Mouse (Mus musculus) liver, embryonic 13.5 days (tissue): ENCODE results near the gene Spert. TPM values are rescaled to one million over a fixed set of nuclear protein-coding genes. Genes with fewer than 3 reads are reported as not detected.

Experiments
- ATAC-seq: fragments of 200-750 bp; cut with Nextera tagmentation; 2 replicates; pipeline ENCODE4 v1.8.0; 2017; ENCODE audit warnings: low read depth, mild to moderate bottlenecking, moderate number of reproducible peaks, moderate library complexity
- DNase-seq: peaks from one replicate; pipeline ENCODE4 v3.0.0; 2022
- H3K27ac ChIP-seq: fragments of 300-500 bp; sonication (generic); 2 replicates; pipeline ENCODE4 v1.5.1; 2015; ENCODE audit warnings: moderate library complexity, mild to moderate bottlenecking, inconsistent platforms
- H3K27me3 ChIP-seq: fragments of 300-500 bp; sonication (generic); 2 replicates; pipeline ENCODE4 v1.6.1; 2015; ENCODE audit warnings: mild to moderate bottlenecking, inconsistent platforms
- H3K36me3 ChIP-seq: fragments of 300-500 bp; sonication (generic); 2 replicates; pipeline ENCODE4 v1.6.1; 2015; ENCODE audit warnings: mild to moderate bottlenecking, inconsistent platforms
- H3K4me1 ChIP-seq: fragments of 300-500 bp; sonication (generic); replicated peaks from 2 replicates; pipeline ENCODE4 v1.6.1; 2015; ENCODE audit warnings: inconsistent platforms
- H3K4me2 ChIP-seq: fragments of 300-500 bp; sonication (generic); 2 replicates; pipeline ENCODE4 v1.6.1; 2015; ENCODE audit warnings: inconsistent platforms, mild to moderate bottlenecking, moderate library complexity
- H3K4me3 ChIP-seq: fragments of 300-500 bp; sonication (generic); replicated peaks from 2 replicates; pipeline ENCODE4 v1.5.1; 2015; ENCODE audit warnings: mild to moderate bottlenecking, inconsistent platforms
- H3K9ac ChIP-seq: fragments of 300-500 bp; sonication (generic); 2 replicates; pipeline ENCODE4 v1.6.1; 2015; ENCODE audit warnings: mild to moderate bottlenecking, inconsistent platforms
- H3K9me3 ChIP-seq: fragments of 300-500 bp; sonication (generic); replicated peaks from 2 replicates; pipeline ENCODE4 v1.6.1; 2016; ENCODE audit warnings: inconsistent platforms
- WGBS: fragments of 180-500 bp; shearing (Covaris S2); methylation state at CpG from one replicate; pipeline ENCODE4 v1.1.7; 2015; ENCODE audit not compliant: insufficient replicate concordance; 5-methylcytosine and 5-hydroxymethylcytosine counted together
- polyA plus RNA-seq: library from polyadenylated mRNA; unstranded; fragments of >200 nt; fragmentation: Nextera tagmentation; extraction: Ambion mirVana; gene quantifications from 2 replicates; pipeline ENCODE4 v1.2.1, GENCODE M21; 2015

Gene Spert
- polyA plus RNA-seq, 1 experiment from 2014 or later = not detected

GRCm38 (mm10) chr14:75579010-75579409, 13.9 kb downstream of the Spert start:
- no peak overlapping the region for H3K4me3 ChIP-seq
- 61% methylated on average over 6 of the region's 6 CpGs for WGBS
- H3K27me3 ChIP-seq = no peaks in the 10 kb centered on the region
- no peak overlapping the region for H3K4me2 ChIP-seq
- H3K27ac ChIP-seq = no peak overlapping the region
- H3K36me3 ChIP-seq = no peaks in the 10 kb centered on the region
- no peak for DNase-seq
- no peak overlapping the region for H3K9ac ChIP-seq
- no peak for ATAC-seq
- H3K9me3 ChIP-seq = no peaks in the 10 kb centered on the region
- no peaks in the 10 kb centered on the region for H3K4me1 ChIP-seq

GRCm38 (mm10) chr14:75566303-75566702, 26.6 kb downstream of the Spert start:
- Histone ChIP-seq H3K4me2 (no peak overlapping the region), H3K4me1 (peaks cover 6% of the 10 kb centered on the region), H3K9me3 (no peaks in the 10 kb centered on the region), H3K27me3 (no peaks in the 10 kb centered on the region), H3K27ac (no peak overlapping the region), H3K4me3 (no peak overlapping the region), H3K36me3 (no peaks in the 10 kb centered on the region), H3K9ac (no peak overlapping the region)
- DNase-seq (no peak), ATAC-seq (no peak)
- WGBS = 70% methylated on average over 3 of the region's 3 CpGs

- DNase-seq (no peak), ATAC-seq (no peak)
- no peak overlapping the region for H3K4me3 ChIP-seq
- 75% methylated on average over 14 of the region's 14 CpGs for WGBS
- H3K27ac ChIP-seq = no peak overlapping the region
- no peak overlapping the region for H3K9ac ChIP-seq
- H3K27me3 ChIP-seq = no peaks in the 10 kb centered on the region
- no peaks in the 10 kb centered on the region for H3K36me3 ChIP-seq
- H3K9me3 ChIP-seq = no peaks in the 10 kb centered on the region
- peaks cover 6% of the 10 kb centered on the region for H3K4me1 ChIP-seq
- H3K4me2 ChIP-seq = no peak overlapping the region
Observed at GRCm38 (mm10) chr14:75565534-75566140, 27.3 kb downstream of the Spert start.

GRCm38 (mm10) chr14:75561577-75562331, 31.2 kb downstream of the Spert start:
- H3K9me3 ChIP-seq = no peaks in the 10 kb centered on the region
- H3K36me3 ChIP-seq = no peaks in the 10 kb centered on the region
- DNase-seq (no peak), ATAC-seq (no peak)
- H3K4me2 ChIP-seq = no peak overlapping the region
- H3K4me3 ChIP-seq = no peak overlapping the region
- 38% methylated on average over 9 of the region's 9 CpGs for WGBS
- no peak overlapping the region for H3K9ac ChIP-seq
- H3K27ac ChIP-seq = no peak overlapping the region
- H3K27me3 ChIP-seq = no peaks in the 10 kb centered on the region
- peaks cover 6% of the 10 kb centered on the region for H3K4me1 ChIP-seq

GRCm38 (mm10) chr14:75541731-75542130, 51.2 kb downstream of the Spert start:
- no peaks in the 10 kb centered on the region for H3K9me3 ChIP-seq
- H3K4me2 ChIP-seq = no peak overlapping the region
- no peak for DNase-seq
- no peak overlapping the region for H3K9ac ChIP-seq
- peaks cover 19% of the 10 kb centered on the region for H3K4me1 ChIP-seq
- no peak overlapping the region for H3K27ac ChIP-seq
- no peak overlapping the region for H3K4me3 ChIP-seq
- H3K36me3 ChIP-seq = no peaks in the 10 kb centered on the region
- no peak for ATAC-seq
- no peaks in the 10 kb centered on the region for H3K27me3 ChIP-seq
- WGBS = 63% methylated on average over 8 of the region's 8 CpGs

GRCm38 (mm10) chr14:75540996-75541350, 51.9 kb downstream of the Spert start:
- DNase-seq = no peak
- Histone ChIP-seq H3K27ac (no peak overlapping the region), H3K9ac (no peak overlapping the region), H3K36me3 (no peaks in the 10 kb centered on the region), H3K9me3 (no peaks in the 10 kb centered on the region), H3K27me3 (no peaks in the 10 kb centered on the region), H3K4me1 (peaks cover 24% of the 10 kb centered on the region), H3K4me3 (no peak overlapping the region), H3K4me2 (no peak overlapping the region)
- WGBS = 32% methylated on average over 5 of the region's 5 CpGs
- no peak for ATAC-seq

- WGBS = 63% methylated on average over 17 of the region's 17 CpGs
- Histone ChIP-seq H3K27me3 (no peaks in the 10 kb centered on the region), H3K27ac (no peak overlapping the region), H3K4me1 (peaks cover 24% of the 10 kb centered on the region), H3K9ac (no peak overlapping the region), H3K36me3 (no peaks in the 10 kb centered on the region), H3K4me3 (no peak overlapping the region), H3K4me2 (no peak overlapping the region), H3K9me3 (no peaks in the 10 kb centered on the region)
- DNase-seq (no peak), ATAC-seq (no peak)
Observed at GRCm38 (mm10) chr14:75540216-75540995, 52.5 kb downstream of the Spert start.

GRCm38 (mm10) chr14:75539205-75539604, 53.7 kb downstream of the Spert start:
- WGBS = 20% methylated on average over 2 of the region's 2 CpGs
- Histone ChIP-seq H3K27ac (no peak overlapping the region), H3K4me3 (no peak overlapping the region), H3K36me3 (no peaks in the 10 kb centered on the region), H3K9ac (no peak overlapping the region), H3K27me3 (no peaks in the 10 kb centered on the region), H3K9me3 (no peaks in the 10 kb centered on the region), H3K4me1 (peaks cover 24% of the 10 kb centered on the region), H3K4me2 (no peak overlapping the region)
- ATAC-seq (peak; percentile 80), DNase-seq (no peak)

Other genes with a start within 250 kb of the Spert start
- gene Siah3, start 137.1 kb downstream of the Spert start, polyA plus RNA-seq = 0.06 and 0.08 TPM in 2 replicates
- not detected in 2 replicates for gene Erich6b, start 49.1 kb upstream of the Spert start, polyA plus RNA-seq
- 6.9 and 8.1 TPM in 2 replicates for gene Cog3, start 161.4 kb upstream of the Spert start, polyA plus RNA-seq
- gene Slc25a30, start 193.9 kb upstream of the Spert start, polyA plus RNA-seq = 3.3 and 3.4 TPM in 2 replicates